Mouse (Mus musculus): ENCODE results near the gene Chd4.

Gene Chd4

GRCm38 (mm10) chr6:125090341-125091085, 5.3 kb upstream of the Chd4 start:
- DNase-seq (ENCODE audit: low spot score in 2 of 2) = no peak

DNA sequence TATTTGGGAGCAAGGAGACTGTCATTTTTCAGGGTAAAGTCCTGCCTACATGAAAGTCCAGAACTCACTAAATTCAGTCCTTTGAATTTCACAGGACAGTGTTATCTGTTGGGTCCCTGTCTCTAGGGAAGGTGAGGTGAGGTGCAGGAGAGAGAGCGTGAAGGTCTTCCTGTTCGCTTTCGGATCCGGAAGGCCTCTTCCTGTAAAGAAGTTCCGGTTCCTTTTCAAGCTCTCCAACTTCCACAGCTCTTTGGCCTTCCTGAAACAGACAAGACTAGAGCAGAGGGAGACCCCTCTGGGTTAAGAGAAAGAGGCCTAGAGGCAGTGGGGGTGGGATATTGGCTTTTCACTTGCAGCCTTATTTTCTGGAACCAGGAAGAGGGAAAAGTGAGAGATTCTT, 3.4 kb upstream of the Chd4 start:
- DNase-seq (ENCODE audit: low spot score in 2 of 2) = no peak

DNA sequence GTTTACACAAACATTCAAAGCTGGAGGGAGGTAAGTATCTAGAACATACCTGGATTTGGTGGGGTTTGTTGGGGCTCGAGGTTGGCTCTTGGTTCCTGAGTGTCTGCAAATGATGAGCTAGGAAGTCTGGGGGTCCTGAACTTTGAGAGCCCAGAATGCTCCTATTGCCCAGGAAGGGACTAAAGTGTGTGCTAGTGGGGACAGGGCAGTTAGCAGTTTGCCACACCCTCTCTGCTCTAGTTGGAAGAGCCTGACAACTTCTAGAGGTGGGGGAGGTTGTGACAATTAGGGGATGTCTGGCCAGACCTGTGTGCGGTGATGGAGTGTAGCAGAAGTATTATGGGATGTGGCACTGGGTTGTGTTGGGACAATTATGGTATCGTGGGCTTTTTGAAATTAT, 938 bp upstream of the Chd4 start:
- no peak for DNase-seq (ENCODE audit: low spot score in 2 of 2)

- DNase-seq (ENCODE audit: low spot score in 2 of 2) = no peak
Observed at GRCm38 (mm10) chr6:125096279-125096596, 457 bp downstream of the Chd4 start.

- DNase-seq (ENCODE audit: low spot score in 2 of 2) = peak in 1 of 2 experiments; percentile 34
Observed at GRCm38 (mm10) chr6:125096597-125097345, 990 bp downstream of the Chd4 start.

DNA sequence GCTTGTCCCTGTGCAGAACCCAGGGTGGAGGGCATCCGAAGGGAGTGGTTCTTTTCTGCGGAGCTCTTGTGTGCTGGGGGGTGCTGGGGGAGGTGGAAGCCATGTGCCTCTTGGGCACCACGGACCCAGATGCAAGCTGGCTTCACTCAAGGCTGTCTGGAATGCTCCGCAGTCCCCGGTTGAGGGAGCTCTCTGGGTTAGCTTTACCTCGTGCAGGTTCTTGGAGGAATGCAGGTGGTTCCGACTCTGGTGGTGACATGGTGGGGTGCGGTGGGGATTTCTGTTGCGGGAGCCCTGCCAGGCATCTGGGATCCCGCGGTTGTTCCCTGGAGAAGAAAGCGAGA, 1.5 kb downstream of the Chd4 start:
- DNase-seq (ENCODE audit: low spot score in 2 of 2) = no peak

GRCm38 (mm10) chr6:125097951-125098350, 2.2 kb downstream of the Chd4 start:
- DNase-seq (ENCODE audit: low spot score in 2 of 2) = no peak

GRCm38 (mm10) chr6:125098513-125098912, 2.7 kb downstream of the Chd4 start:
- no peak for DNase-seq (ENCODE audit: low spot score in 2 of 2)

DNA sequence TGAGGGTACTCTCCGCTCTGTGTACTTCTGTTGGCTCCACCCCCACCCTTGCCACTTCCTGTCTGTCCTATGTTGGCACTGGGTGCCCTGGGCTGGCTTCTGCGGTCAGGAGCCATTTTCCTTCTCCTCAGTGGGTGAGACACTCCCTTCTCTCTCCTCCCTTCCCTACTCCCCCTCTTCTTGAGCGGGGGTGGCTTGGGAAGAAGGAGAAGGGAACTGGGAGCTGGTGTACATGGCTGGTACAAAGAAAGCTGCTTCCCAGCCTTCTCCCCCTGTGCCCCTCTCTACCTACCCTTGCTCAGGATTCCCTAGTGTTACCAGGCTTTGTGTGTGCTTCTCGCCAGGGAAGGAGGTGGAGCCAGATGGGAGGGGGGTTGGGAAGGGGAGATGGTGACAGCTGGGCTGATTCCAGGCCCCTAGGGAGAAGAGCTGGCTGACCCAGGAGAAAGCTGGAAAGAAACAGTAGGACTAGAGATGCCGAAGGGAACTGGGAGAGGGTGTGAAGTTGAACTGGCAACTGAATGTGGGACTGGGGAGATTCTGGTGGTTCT, 3.7 kb downstream of the Chd4 start:
- DNase-seq (ENCODE audit: low spot score in 2 of 2) = no peak

DNA sequence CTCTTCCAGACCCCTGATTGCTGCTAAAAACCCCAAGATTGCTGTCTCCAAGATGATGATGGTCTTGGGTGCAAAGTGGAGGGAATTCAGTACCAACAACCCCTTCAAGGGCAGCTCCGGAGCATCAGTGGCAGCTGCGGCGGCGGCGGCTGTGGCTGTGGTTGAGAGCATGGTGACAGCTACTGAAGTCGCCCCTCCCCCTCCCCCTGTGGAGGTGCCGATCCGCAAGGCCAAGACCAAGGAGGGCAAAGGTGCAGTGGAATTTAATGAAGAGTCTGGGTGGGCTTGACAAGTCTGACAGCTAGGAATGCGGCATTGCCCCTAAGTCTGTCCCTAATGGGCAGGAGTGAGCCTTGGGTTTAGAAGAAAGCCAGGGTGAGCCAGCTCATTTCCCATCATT, 5.7 kb downstream of the Chd4 start:
- DNase-seq (ENCODE audit: low spot score in 2 of 2) = no peak

DNA sequence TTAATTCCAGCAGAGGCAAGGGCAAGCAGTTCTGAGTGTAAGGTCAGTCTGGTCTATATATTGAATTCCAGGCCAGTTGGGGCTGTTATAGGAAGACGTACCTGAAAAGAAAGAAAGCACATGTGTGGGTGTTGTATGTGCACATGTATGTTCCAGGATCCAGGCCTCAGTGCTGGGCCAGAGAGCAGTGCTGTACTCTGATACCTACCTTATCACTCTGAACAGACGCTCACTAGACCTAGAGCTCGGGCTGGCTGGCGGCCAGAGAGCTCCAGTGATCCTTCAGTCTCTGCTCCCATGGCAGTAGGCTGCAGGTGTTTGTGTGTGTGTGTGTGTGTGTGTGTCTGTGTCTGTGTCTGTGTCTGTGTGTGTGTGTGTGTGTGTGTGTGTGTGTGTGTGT, 8.4 kb downstream of the Chd4 start:
- DNase-seq (ENCODE audit: low spot score in 2 of 2) = no peak

- no peak for DNase-seq (ENCODE audit: low spot score in 2 of 2)
Observed at GRCm38 (mm10) chr6:125107705-125108104, 11.9 kb downstream of the Chd4 start.

GRCm38 (mm10) chr6:125109371-125109770, 13.6 kb downstream of the Chd4 start:
- DNase-seq (ENCODE audit: low spot score in 2 of 2) = no peak

DNA sequence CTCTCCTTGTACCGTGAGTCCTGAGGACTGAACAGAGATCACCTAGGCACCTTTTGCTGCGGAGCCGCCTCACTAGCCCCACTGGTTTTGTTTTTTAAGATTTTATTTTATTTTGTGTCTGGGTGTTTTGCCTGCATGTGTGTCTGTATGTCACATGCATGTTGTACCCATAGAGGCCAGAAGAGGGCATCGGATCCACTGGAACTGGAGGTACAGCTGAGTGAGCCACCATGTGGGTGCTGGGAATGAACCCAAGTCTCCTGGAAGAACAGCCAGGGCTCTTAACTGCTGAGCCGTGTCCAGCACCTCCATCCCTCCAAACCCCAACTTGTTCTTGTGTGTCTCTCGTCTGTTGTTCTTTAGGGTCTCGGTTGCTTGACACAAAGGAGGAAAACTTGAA, 15.1 kb downstream of the Chd4 start:
- peak in 1 of 2 experiments; percentile 42 for DNase-seq (ENCODE audit: low spot score in 2 of 2)

DNA sequence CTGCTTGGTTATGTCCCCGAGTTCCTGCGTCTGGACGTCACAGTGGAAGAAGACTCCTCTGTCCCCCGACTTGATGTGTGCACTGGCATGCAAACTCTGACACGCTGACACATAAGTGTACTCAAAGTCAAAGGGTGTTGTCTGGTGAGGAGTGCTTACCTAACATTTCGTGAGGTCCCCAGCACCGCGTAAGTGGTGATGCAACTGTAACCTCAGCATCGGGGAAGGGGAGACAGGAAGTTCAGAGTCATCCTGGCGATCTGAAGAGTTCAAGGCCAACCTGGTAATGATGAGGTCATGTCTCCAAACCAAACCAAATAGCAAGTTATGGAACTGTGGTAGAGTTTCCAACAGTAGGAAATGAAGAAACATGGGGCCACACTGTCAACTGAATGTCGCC, 16.8 kb downstream of the Chd4 start:
- DNase-seq (ENCODE audit: low spot score in 2 of 2) = no peak

GRCm38 (mm10) chr6:125119387-125119786, 23.6 kb downstream of the Chd4 start:
- no peak for DNase-seq (ENCODE audit: low spot score in 2 of 2)

- DNase-seq (ENCODE audit: low spot score in 2 of 2) = no peak
Observed at GRCm38 (mm10) chr6:125128724-125129123, 32.9 kb downstream of the Chd4 start.

DNA sequence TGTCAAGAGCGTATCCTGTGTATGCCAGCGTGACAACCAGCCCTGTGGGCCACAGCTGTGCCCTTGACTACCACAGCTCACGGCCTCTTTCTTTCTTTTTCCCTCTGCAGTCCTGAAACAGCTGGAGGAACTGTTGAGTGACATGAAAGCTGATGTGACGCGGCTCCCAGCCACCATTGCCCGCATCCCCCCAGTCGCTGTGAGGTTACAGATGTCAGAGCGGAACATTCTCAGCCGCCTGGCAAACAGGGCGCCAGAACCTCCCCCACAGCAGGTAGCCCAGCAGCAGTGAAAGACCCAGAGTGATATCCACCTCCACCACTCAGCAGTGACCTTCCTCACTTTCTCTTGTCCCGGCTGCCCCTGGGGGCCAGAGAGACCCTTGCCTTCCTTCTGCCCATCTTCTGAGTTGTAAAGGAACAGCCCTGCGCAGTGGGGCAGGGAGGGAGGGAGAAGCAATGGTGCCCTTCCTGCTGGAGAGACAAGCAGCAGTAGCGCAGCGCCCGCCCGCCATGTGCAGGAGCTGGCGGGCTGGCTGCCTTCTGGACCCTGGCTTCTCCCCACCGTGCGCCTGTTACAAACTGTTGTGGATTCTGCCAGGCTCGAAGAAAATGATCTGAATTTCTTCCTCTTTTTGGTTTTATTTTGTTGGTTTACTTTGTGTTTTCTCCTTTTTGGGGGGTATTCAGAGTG, 34.1 kb downstream of the Chd4 start:
- DNase-seq (ENCODE audit: low spot score in 2 of 2) = no peak

GRCm38 (mm10) chr6:125131302-125132156, 35.7 kb downstream of the Chd4 start, which contains the start of gene Nop2:
Gene Nop2 (plus strand): TSS chr6:125131909.
- peak; percentile 71 to 76 for DNase-seq (ENCODE audit: low spot score in 2 of 2)

GRCm38 (mm10) chr6:125132470-125132869, 36.7 kb downstream of the Chd4 start:
- DNase-seq (ENCODE audit: low spot score in 2 of 2) = no peak

DNA sequence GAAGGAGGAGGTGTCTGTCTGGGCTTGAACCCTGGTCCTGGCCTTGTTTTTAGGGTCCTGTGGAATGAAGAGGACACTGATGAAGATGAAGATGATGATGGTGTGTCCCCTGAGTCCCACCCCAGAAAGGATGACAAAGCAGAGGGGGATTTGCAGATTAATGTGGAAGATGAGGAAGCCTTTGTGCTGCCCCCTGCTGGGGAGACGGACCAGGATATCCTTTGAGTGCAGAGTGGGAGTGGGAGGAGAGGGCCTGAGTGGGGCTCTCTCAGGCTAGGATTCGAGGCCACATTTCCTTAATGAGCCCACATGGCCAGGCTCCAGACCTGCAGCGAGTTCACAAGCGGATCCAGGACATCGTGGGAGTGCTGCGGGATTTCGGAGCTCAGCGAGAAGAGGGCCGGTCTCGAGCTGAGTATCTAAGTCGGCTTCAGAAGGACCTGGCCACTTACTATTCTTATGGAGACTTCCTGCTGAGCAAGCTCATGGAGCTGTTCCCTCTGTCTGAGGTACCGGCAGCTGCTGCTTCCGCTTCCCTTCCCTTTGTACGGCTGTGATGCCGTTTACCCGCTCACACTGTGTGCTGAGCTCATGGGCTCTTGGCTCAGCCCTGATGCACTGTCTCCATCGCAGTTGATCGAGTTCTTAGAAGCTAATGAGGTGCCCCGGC, 41.4 kb downstream of the Chd4 start:
- DNase-seq (ENCODE audit: low spot score in 2 of 2) = peak in 1 of 2 experiments; percentile 47

Data from frontal cortex, postnatal 14 days (tissue).